Mouse (Mus musculus) liver, postnatal 0 days (tissue): ENCODE results near the gene Cd59b.

ENCODE experiments used
- CTCF ChIP-seq: sonication (generic); IDR thresholded peaks from 2 replicates; pipeline ENCODE4 v1.5.1; 2016; ENCODE audit warnings: antibody characterized with exemption, low read depth
- EP300 ChIP-seq: IDR thresholded peaks from 2 replicates; pipeline ENCODE4 v1.6.1; 2016; ENCODE audit warnings: antibody characterized with exemption, low read depth, mild to moderate bottlenecking

GRCm38 (mm10) chr2:104093305-104093704 is 23.7 kb downstream of the Cd59b start:
- no peak for TF ChIP-seq CTCF
- TF ChIP-seq EP300: no peak
